Mouse (Mus musculus): ENCODE data around the gene Rxylt1. TPM values are rescaled to one million over a fixed set of nuclear protein-coding genes. Genes with fewer than 3 reads are reported as not detected.
A peak's percentile ranks its signal among the peaks of the same experiment; 100 is the strongest.

Rxylt1 gene
- total RNA-seq, 1 experiment from 2014 or later: 46.0 TPM

DNA sequence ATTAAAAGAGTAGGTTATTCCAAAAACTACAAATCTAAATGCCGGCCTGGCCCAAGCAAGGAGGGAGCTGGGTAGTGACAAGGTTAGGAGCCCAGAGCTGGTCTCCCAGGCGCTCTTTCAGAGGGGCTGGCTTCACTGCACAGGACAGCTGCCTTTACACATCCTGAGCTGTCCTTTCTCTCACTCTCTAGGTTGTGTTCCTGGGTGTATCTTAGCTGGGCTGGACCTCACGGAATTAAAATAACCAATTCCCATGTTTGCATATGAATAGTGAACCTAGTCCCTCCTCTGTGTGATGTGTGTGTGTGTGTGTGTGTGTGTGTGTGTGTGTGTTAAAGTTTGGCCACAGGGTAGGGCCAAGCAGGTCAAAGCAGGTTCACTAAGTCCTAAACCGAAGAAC is 52.2 kb downstream of the Rxylt1 start:
- no peak for DNase-seq

DNA sequence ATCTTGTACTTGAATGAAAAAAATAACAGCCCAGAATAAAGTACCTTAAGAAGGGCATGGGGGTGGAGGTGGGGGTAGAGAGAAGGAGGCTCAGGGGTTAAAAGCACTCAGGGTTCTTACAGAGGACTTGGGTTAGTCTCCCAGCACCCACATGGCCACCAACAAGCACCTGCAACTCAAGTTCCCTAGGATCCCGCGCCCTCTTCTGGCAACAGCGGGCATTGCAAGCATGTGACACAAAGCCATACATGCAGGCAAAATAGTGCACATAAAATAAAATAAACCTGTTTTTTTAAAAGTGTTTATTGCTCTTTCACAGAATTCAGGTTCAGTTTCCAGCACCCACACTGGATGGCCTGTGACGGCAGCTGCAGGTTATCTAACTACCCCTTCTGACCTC is 56.8 kb downstream of the Rxylt1 start:
- DNase-seq: peak; percentile 32

DNA sequence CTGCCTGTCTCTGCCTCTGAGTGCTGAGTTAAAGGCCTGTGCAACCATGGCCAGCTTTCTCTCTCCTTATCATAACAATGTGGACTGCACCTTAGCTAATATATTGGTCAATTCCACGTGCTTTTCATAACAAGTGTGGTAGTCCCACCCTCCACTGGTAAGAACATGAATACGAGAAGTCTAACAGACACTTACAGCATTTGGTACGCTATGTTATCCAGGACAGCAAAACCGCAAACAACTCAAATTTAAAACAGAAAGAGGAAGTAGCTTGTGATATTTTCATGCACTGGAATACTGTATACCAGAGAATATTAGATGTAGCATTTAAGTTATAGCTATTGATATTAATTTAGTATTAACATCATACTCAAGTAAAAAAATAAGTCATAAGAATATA is 57.6 kb downstream of the Rxylt1 start:
- no peak for DNase-seq

DNA sequence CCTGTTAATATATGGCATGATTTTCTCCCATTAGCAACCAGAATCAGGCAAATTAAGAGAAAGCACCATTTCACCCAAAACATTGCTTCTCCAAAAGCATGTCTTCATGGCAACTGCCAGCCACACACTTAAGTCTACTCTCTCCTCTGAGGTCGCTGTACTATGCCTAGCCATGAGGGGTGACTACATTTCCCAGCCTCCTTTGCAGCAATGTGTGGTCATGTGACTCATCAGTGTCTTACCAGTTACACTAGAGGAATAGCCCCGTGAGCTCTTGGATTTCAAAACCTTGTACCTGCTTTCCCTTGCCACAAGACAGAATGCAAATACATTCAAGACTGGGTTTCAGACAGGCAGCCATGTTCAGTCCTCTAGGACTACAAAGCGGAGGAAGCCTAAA is 58.6 kb downstream of the Rxylt1 start:
- DNase-seq: peak; percentile 34

DNA sequence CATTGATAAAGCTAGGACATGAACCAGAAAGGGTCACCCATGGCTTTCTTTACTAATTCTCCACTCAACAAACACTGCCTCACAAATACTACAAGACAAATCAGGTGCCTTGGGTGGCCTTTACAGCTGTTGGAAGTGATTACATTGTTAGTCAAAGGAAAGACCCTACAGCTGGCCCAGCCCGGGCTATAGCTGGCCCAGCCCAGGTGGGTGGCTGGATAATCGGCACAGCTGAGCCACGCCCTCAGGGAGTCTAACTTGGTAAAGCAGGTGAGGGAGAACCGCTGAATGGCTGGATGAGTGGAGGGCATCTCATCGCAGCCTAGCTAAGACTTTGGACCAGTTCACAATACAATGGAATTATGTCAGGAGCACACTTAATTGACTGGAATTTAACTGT is 63.9 kb downstream of the Rxylt1 start:
- no peak for DNase-seq

DNA sequence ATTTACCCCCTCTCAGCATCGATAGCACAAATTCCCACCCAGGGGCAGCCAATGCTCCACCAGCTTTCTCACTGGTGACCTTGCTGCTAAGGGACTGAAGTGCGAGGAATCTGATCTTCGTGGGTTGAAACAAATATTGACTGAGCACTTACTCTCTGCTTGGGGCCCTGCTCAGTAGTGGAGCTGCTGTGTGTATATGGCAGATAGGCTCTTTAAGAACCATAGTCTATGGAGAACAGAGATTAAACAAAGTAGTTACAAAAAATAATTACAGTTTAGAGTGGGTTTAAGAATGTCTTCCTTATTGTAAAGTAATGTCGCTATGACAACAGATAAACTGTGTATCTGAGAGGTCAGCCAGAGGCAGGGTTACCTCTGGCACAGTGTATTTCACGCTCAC is 66.8 kb downstream of the Rxylt1 start:
- no peak for DNase-seq

DNA sequence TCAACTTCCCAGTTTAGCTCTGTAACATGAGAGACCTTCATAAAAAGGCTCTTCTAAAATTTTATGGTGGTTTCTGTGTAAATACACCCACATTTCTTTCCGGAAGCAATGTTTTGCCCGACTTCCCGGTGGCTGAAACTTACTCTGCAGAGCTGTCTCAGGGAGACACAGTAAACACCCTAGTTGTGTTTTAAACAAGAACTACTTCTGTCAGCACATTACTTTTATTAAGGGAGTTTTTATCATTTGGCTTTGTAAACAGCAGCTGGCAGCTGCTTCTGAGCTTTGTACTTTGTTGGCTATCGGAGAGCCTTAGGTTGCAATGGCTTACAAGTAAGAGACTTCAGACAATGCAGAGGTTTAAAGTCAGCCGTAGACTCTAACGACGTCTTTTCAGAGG is 67.4 kb downstream of the Rxylt1 start:
- DNase-seq: no peak

Other genes with a start within 250 kb of the Rxylt1 start
- gene Srgap1, start 50.1 kb downstream of the Rxylt1 start, total RNA-seq (2021): 4.4 and 5.1 TPM in 2 replicates

Measured in adrenal gland, postnatal 14 days (tissue).